Mouse (Mus musculus) heart, postnatal 0 days (tissue): ENCODE data around the gene Gm10718. TPM values are rescaled to one million over a fixed set of nuclear protein-coding genes. Genes with fewer than 3 reads are reported as not detected.
"Not testable (repeated sequence)": the region's sequence is repeated elsewhere in the genome, so short reads cannot be mapped to it uniquely, and the experiment has no call there.

Experiments used
- ATAC-seq: fragments of 200-750 bp; cut with Nextera tagmentation; 2 replicates; pipeline ENCODE4 v1.8.0; 2017; ENCODE audit warnings: low read depth, moderate number of reproducible peaks, moderate library complexity; ENCODE audit not compliant: insufficient read depth
- DNase-seq: peaks from one replicate; pipeline ENCODE4 v3.0.0-alpha.2; 2016; ENCODE audit warnings: low spot score
- H3K27ac ChIP-seq: fragments of 300-500 bp; sonication (generic); 2 replicates; pipeline ENCODE4 v1.5.1; 2014; ENCODE audit warnings: low read depth, mild to moderate bottlenecking
- H3K27me3 ChIP-seq: fragments of 300-500 bp; sonication (generic); 2 replicates; pipeline ENCODE4 v1.6.1; 2014; ENCODE audit warnings: low read length, mixed read lengths; ENCODE audit not compliant: control insufficient read depth, insufficient read depth
- H3K36me3 ChIP-seq: fragments of 300-500 bp; sonication (generic); replicated peaks from 2 replicates; pipeline ENCODE4 v1.6.1; 2014; ENCODE audit warnings: low read length, mixed read lengths; ENCODE audit not compliant: control insufficient read depth, insufficient read depth
- H3K4me1 ChIP-seq: fragments of 300-500 bp; sonication (generic); 2 replicates; pipeline ENCODE4 v1.6.1; 2014; ENCODE audit warnings: antibody characterized with exemption; ENCODE audit not compliant: control insufficient read depth, insufficient read depth
- H3K4me2 ChIP-seq: fragments of 300-500 bp; sonication (generic); 2 replicates; pipeline ENCODE4 v1.6.1; 2014; ENCODE audit warnings: low read depth, mild to moderate bottlenecking, low read length, moderate library complexity
- H3K4me3 ChIP-seq: fragments of 300-500 bp; sonication (generic); 2 replicates; pipeline ENCODE4 v1.5.1; 2014; ENCODE audit warnings: low read depth, low read length
- H3K9ac ChIP-seq: fragments of 300-500 bp; sonication (generic); replicated peaks from 2 replicates; pipeline ENCODE4 v1.6.1; 2014; ENCODE audit warnings: low read depth, low read length, mixed read lengths
- H3K9me3 ChIP-seq: fragments of 300-500 bp; sonication (generic); replicated peaks from 2 replicates; pipeline ENCODE4 v1.6.1; 2016; ENCODE audit warnings: low read length; ENCODE audit not compliant: control insufficient read depth
- WGBS: fragments of 180-500 bp; shearing (Covaris S2); extraction: QIAGEN DNeasy Blood & Tissue Kit; methylation state at CpG from one replicate; pipeline ENCODE4 v1.1.7; 2014; 5-methylcytosine and 5-hydroxymethylcytosine counted together
- polyA plus RNA-seq: library from polyadenylated mRNA; unstranded; fragments of >200 nt; fragmentation: Nextera tagmentation; extraction: Ambion mirVana; gene quantifications from 2 replicates; pipeline ENCODE4 v1.2.1, GENCODE M21; 2015
- total RNA-seq: library from RNA; depleted of rRNA; stranded (reverse); fragments of >200 nt; gene quantifications from 2 replicates; pipeline ENCODE4 v1.2.3, GENCODE M21; 2014; ENCODE audit warnings: low replicate concordance; rRNA removed

Gene Gm10718
- total RNA-seq (not detected in 2 replicates), polyA plus RNA-seq (0.38 and 0.87 TPM in 2 replicates)

DNA sequence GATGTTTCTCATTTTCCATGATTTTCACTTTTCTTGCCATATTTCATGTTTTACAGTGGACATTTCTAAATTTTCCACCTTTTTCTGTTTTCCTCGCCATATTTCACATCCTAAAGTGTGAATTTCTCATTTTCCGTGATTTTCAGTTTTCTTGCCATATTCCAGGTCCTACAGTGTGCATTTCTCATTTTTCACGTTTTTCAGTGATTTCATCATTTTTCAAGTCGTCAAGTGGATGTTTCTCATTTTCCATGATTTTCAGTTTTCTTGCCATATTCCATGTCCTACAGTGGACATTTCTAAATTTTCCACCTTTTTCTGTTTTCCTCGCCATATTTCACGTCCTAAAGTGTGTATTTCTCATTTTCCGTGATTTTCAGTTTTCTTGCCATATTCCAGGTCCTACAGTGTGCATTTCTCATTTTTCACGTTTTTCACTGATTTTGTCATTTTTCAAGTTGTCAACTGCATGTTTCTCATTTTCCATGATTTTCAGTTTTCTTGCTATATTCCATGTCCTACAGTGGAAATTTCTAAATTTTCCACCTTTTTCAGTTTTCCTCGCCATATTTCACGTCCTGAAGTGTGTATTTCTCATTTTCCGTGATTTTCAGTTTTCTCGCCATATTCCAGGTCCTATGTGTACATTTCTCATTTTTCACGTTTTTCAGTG lies at the start of gene Gm10718:
Gene Gm10718 (plus strand): TSS at position 236 of the 673 bp plus-strand sequence.
- 64% methylated on average over 9 of the region's 13 CpGs for WGBS
- H3K4me3 ChIP-seq, DNase-seq: not testable (repeated sequence)

DNA sequence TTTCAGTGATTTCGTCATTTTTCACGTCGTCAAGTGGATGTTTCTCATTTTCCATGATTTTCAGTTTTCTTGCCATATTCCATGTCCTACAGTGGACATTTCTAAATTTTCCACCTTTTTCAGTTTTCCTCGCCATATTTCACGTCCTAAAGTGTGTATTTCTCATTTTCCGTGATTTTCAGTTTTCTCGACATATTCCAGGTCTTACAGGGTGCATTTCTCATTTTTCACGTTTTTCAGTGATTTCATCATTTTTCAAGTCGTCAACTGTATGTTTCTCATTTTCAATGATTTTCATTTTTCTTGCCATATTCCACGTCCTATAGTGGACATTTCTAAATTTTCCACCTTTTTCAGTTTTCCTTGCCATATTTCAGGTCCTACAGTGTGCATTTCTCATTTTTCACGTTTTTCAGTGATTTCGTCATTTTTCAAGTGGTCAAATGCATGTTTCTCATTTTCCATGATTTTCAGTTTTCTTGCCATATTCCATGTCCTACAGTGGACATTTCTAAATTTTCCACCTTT lies 22.8 kb upstream of the Gm10718 start, which contains the start of gene Gm10722:
Gene Gm10722 (plus strand): TSS at position 478 of the 528 bp plus-strand sequence.
- 65% methylated on average over 12 of the region's 12 CpGs for WGBS
- H3K4me2 ChIP-seq, H3K9me3 ChIP-seq, DNase-seq, H3K27me3 ChIP-seq, H3K27ac ChIP-seq, H3K4me3 ChIP-seq, H3K36me3 ChIP-seq, H3K9ac ChIP-seq, ATAC-seq, H3K4me1 ChIP-seq: not testable (repeated sequence)

More for the DNA sequence above, at the start of gene Gm10718:
- H3K27ac ChIP-seq, H3K27me3 ChIP-seq, H3K9ac ChIP-seq, H3K36me3 ChIP-seq, H3K9me3 ChIP-seq, H3K4me1 ChIP-seq, ATAC-seq, H3K4me2 ChIP-seq: not testable (repeated sequence)

DNA sequence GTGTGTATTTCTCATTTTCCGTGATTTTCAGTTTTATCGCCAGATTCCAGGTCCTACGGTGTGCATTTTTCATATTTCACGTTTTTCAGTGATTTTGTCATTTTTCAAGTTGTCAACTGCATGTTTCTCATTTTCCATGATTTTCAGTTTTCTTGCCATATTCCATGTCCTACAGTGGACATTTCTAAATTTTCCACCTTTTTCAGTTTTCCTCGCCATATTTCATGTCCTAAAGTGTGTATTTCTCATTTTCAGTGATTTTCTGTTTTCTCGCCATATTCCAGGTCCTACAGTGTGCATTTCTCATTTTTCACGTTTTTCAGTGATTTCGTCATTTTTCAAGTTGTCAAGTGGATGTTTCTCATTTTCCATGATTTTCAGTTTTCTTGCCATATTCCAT lies 22.3 kb upstream of the Gm10718 start:
- not testable (repeated sequence) for H3K4me1 ChIP-seq, H3K9me3 ChIP-seq, ATAC-seq, H3K4me2 ChIP-seq, DNase-seq, H3K9ac ChIP-seq, H3K36me3 ChIP-seq, H3K27ac ChIP-seq, H3K4me3 ChIP-seq, H3K27me3 ChIP-seq
- 61% methylated on average over 8 of the region's 8 CpGs for WGBS

DNA sequence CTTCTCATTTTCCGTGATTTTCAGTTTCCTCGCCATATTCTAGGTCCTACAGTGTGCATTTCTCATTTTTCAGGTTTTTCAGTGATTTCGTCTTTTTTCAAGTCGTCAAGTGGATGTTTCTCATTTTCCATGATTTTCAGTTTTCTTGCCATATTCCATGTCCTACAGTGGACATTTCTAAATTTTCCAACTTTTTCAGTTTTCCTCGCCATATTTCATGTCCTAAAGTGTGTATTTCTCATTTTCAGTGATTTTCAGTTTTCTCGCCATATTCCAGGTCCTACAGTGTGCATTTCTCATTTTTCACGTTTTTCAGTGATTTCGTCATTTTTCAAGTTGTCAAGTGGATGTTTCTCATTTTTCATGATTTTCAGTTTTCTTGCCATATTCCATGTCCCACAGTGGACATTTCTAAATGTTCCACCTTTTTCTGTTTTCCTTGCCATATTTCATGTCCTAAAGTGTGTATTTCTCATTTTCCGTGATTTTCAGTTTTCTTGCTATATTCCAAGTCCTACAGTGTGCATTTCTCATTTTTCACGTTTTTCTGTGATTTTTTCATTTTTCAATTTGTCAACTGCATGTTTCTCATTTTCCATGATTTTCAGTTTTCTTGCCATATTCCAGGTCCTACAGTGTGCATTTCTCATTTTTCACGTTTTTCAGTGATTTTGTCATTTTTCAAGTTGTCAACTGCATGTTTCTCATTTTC lies 21.2 kb upstream of the Gm10718 start:
- ATAC-seq = peak; percentile 72
- H3K4me2 ChIP-seq, H3K4me3 ChIP-seq, H3K27ac ChIP-seq, H3K27me3 ChIP-seq, H3K4me1 ChIP-seq, H3K9ac ChIP-seq, H3K36me3 ChIP-seq, H3K9me3 ChIP-seq: not testable (repeated sequence)
- peak; percentile 5 for DNase-seq
- 52% methylated on average over 8 of the region's 11 CpGs for WGBS

DNA sequence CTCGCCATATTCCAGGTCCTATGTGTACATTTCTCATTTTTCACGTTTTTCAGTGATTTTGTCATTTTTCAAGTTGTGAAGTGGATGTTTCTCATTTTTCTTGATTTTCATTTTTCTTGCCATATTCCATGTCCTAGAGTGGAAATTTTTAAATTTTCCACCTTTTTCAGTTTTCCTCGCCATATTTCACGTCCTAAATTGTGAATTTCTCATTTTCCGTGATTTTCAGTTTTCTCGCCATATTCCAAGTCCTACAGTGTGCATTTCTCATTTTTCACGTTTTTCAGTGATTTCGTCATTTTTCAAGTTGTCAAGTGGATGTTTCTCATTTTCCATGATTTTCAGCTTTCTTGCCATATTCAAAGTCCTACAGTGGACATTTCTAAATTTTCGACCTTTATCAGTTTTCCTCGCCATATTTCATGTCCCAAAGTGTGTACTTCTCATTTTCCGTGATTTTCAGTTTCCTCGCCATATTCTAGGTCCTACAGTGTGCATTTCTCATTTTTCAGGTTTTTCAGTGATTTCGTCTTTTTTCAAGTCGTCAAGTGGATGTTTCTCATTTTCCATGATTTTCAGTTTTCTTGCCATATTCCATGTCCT lies 20.5 kb upstream of the Gm10718 start, which contains the start of gene Gm11168:
Gene Gm11168 (plus strand): TSS at position 553 of the 603 bp plus-strand sequence.
- 65% methylated on average over 6 of the region's 14 CpGs for WGBS

DNA sequence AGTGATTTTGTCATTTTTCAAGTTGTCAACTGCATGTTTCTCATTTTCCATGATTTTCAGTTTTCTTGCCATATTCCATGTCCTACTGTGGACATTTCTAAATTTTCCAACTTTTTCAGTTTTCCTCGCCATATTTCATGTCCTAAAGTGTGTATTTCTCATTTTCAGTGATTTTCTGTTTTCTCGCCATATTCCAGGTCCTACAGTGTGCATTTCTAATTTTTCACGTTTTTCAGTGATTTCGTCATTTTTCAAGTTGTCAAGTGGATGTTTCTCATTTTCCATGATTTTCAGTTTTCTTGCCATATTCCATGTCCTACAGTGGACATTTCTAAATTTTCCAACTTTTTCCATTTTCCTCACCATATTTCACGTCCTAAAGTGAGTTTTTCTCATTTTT lies 17.2 kb upstream of the Gm10718 start:
- not testable (repeated sequence) for H3K9ac ChIP-seq, ATAC-seq, H3K27ac ChIP-seq, H3K4me3 ChIP-seq, H3K27me3 ChIP-seq, DNase-seq, H3K4me2 ChIP-seq, H3K4me1 ChIP-seq, H3K36me3 ChIP-seq
- peaks cover 10% of the 10 kb centered on the region for H3K9me3 ChIP-seq
- WGBS = 79% methylated on average over 1 of the region's 5 CpGs

More for the DNA sequence above, 20.5 kb upstream of the Gm10718 start, which contains the start of gene Gm11168:
- not testable (repeated sequence) for ATAC-seq, H3K9me3 ChIP-seq, H3K4me3 ChIP-seq, H3K36me3 ChIP-seq, H3K27me3 ChIP-seq, H3K4me1 ChIP-seq, DNase-seq, H3K9ac ChIP-seq, H3K27ac ChIP-seq, H3K4me2 ChIP-seq

DNA sequence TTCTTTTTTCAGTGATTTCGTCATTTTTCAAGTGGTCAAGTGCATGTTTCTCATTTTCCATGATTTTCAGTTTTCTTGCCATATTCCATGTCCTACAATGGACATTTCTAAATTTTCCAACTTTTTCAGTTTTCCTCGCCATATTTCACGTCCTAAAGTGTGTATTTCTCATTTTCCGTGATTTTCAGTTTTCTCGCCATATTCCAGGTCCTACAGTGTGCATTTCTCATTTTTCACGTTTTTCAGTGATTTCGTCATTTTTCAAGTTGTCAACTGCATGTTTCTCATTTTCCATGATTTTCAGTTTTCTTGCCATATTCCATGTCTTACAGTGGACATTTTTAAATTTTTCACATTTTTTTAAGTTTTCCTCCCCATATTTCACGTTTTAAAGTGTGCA lies 16.7 kb upstream of the Gm10718 start:
- ATAC-seq = peak; percentile 43; the same call in 1 of the 2 replicates
- H3K27ac ChIP-seq, H3K9ac ChIP-seq, H3K27me3 ChIP-seq, H3K36me3 ChIP-seq, DNase-seq, H3K4me3 ChIP-seq, H3K4me2 ChIP-seq, H3K4me1 ChIP-seq: not testable (repeated sequence)
- 62% methylated on average over 7 of the region's 8 CpGs for WGBS
- peaks cover 10% of the 10 kb centered on the region for H3K9me3 ChIP-seq

DNA sequence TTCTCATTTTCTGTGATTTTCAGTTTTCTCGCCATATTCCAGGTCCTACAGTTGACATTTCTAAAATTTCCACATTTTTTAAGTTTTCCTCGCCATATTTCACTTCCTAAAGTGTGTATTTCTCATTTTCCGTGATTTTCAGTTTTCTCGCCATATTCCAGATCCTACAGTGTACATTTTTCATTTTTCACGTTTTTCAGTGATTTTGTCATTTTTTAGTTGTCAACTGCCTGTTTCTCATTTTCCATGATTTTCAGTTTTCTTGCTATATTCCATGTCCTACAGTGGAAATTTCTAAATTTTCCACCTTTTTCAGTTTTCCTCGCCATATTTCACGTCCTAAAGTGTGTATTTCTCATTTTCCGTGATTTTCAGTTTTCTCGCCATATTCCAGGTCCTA lies 16.1 kb upstream of the Gm10718 start:
- H3K36me3 ChIP-seq, H3K4me2 ChIP-seq, H3K9ac ChIP-seq, H3K27ac ChIP-seq, DNase-seq, H3K4me3 ChIP-seq, ATAC-seq, H3K4me1 ChIP-seq, H3K27me3 ChIP-seq: not testable (repeated sequence)
- H3K9me3 ChIP-seq = peaks cover 10% of the 10 kb centered on the region
- WGBS = 64% methylated on average over 7 of the region's 9 CpGs
